Mouse (Mus musculus) olfactory bulb, adult 2 months (tissue): ENCODE results near the gene Tnfrsf1a.

Experiments used
- CTCF ChIP-seq: fragments of 200-500 bp; IDR thresholded peaks from 2 replicates; pipeline ENCODE4 v1.5.1; 2012; ENCODE audit warnings: low read depth, mild to moderate bottlenecking, low read length, moderate library complexity; ENCODE audit not compliant: insufficient read depth
- POLR2A ChIP-seq: fragments of 200-500 bp; IDR thresholded peaks from 2 replicates; pipeline ENCODE4 v1.6.1; 2012; ENCODE audit warnings: mild to moderate bottlenecking, low read depth, low read length, moderate library complexity; ENCODE audit not compliant: insufficient read depth

DNA sequence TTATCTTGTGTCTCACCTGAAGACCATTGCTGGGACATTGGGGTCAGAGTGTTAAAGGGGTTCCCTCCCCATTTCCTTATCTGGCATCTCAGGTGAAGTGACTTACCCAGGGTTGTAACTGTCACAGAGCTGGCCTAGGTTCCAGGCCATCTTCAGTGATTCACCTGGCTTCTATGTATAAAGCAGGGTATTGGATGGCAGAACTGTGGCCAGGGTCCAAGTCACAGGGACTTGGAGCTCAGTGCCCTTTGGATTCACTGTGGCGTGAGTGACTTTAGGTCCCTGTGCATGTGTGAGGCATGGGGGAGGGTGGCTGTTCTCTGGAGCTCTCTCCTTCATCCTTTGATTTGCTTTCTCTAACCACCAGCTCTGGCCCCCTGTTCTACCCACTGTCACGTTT, 3.1 kb upstream of the Tnfrsf1a start:
- no peak for TF ChIP-seq CTCF
- TF ChIP-seq POLR2A = no peak
